Mouse (Mus musculus): ENCODE data around the gene Fndc3b. TPM values are rescaled to one million over a fixed set of nuclear protein-coding genes. Genes with fewer than 3 reads are reported as not detected.

Gene Fndc3b
- polyA plus RNA-seq, 1 experiment from 2014 or later: 13.2 TPM

GRCm38 (mm10) chr3:27603905-27604620 lies 107.0 kb downstream of the Fndc3b start:
- ATAC-seq (ENCODE audit: low read depth): no peak
- H3K4me3 ChIP-seq (ENCODE audit: low read depth, low read length): no peak overlapping the region
- H3K36me3 ChIP-seq (ENCODE audit: control insufficient read depth, insufficient read depth): no peaks in the 10 kb centered on the region
- no peak overlapping the region for H3K4me2 ChIP-seq (ENCODE audit: low read depth, low read length)
- H3K9ac ChIP-seq (ENCODE audit: low read depth, low read length): no peak overlapping the region
- no peaks in the 10 kb centered on the region for H3K9me3 ChIP-seq (replicated peaks; ENCODE audit: control insufficient read depth, low read length)
- H3K4me1 ChIP-seq (ENCODE audit: control insufficient read depth, low read depth, low read length): peaks cover 11% of the 10 kb centered on the region
- 64% methylated on average over 13 of the region's 13 CpGs for WGBS (ENCODE audit: insufficient replicate concordance)
- H3K27me3 ChIP-seq (ENCODE audit: control insufficient read depth, insufficient read depth, low read depth, low read length): no peaks in the 10 kb centered on the region
- H3K27ac ChIP-seq (ENCODE audit: low read length): no peak overlapping the region

- Histone ChIP-seq H3K4me1 (ENCODE audit: control insufficient read depth, low read depth, low read length) (no peaks in the 10 kb centered on the region; the same call in none of the 2 replicates), H3K27me3 (ENCODE audit: control insufficient read depth, insufficient read depth, low read depth, low read length) (no peaks in the 10 kb centered on the region), H3K4me3 (ENCODE audit: low read depth, low read length) (no peak overlapping the region), H3K9me3 (replicated peaks; ENCODE audit: control insufficient read depth, low read length) (no peaks in the 10 kb centered on the region), H3K4me2 (ENCODE audit: low read depth, low read length) (no peak overlapping the region), H3K36me3 (ENCODE audit: control insufficient read depth, insufficient read depth) (no peaks in the 10 kb centered on the region), H3K9ac (ENCODE audit: low read depth, low read length) (no peak overlapping the region), H3K27ac (ENCODE audit: low read length) (no peak overlapping the region)
- no peak for ATAC-seq (ENCODE audit: low read depth)
- WGBS (ENCODE audit: insufficient replicate concordance): 34% methylated on average over 7 of the region's 7 CpGs
Observed at GRCm38 (mm10) chr3:27600645-27601044, 110.5 kb downstream of the Fndc3b start.

- H3K9me3 ChIP-seq (replicated peaks; ENCODE audit: control insufficient read depth, low read length): no peaks in the 10 kb centered on the region
- no peaks in the 10 kb centered on the region; the same call in none of the 2 replicates for H3K4me1 ChIP-seq (ENCODE audit: control insufficient read depth, low read depth, low read length)
- H3K4me3 ChIP-seq (ENCODE audit: low read depth, low read length): no peak overlapping the region
- no peak for ATAC-seq (ENCODE audit: low read depth)
- 56% methylated on average over 4 of the region's 4 CpGs for WGBS (ENCODE audit: insufficient replicate concordance)
- H3K27me3 ChIP-seq (ENCODE audit: control insufficient read depth, insufficient read depth, low read depth, low read length): no peaks in the 10 kb centered on the region
- no peak overlapping the region for H3K4me2 ChIP-seq (ENCODE audit: low read depth, low read length)
- H3K9ac ChIP-seq (ENCODE audit: low read depth, low read length): no peak overlapping the region
- no peak overlapping the region for H3K27ac ChIP-seq (ENCODE audit: low read length)
- H3K36me3 ChIP-seq (ENCODE audit: control insufficient read depth, insufficient read depth): no peaks in the 10 kb centered on the region
Observed at GRCm38 (mm10) chr3:27600197-27600596, 110.9 kb downstream of the Fndc3b start.

- no peaks in the 10 kb centered on the region for H3K36me3 ChIP-seq (ENCODE audit: control insufficient read depth, insufficient read depth)
- no peak overlapping the region for H3K27ac ChIP-seq (ENCODE audit: low read length)
- ATAC-seq (ENCODE audit: low read depth): no peak
- no peaks in the 10 kb centered on the region; the same call in 1 of the 2 replicates for H3K4me1 ChIP-seq (ENCODE audit: control insufficient read depth, low read depth, low read length)
- H3K9ac ChIP-seq (ENCODE audit: low read depth, low read length): no peak overlapping the region
- H3K4me3 ChIP-seq (ENCODE audit: low read depth, low read length): no peak overlapping the region
- 65% methylated on average over 11 of the region's 11 CpGs for WGBS (ENCODE audit: insufficient replicate concordance)
- no peaks in the 10 kb centered on the region for H3K9me3 ChIP-seq (replicated peaks; ENCODE audit: control insufficient read depth, low read length)
- no peak overlapping the region for H3K4me2 ChIP-seq (ENCODE audit: low read depth, low read length)
- no peaks in the 10 kb centered on the region for H3K27me3 ChIP-seq (ENCODE audit: control insufficient read depth, insufficient read depth, low read depth, low read length)
Observed at GRCm38 (mm10) chr3:27598437-27599382, 112.4 kb downstream of the Fndc3b start.

- 54% methylated on average over 7 of the region's 7 CpGs for WGBS (ENCODE audit: insufficient replicate concordance)
- Histone ChIP-seq H3K27ac (ENCODE audit: low read length) (no peak overlapping the region), H3K36me3 (ENCODE audit: control insufficient read depth, insufficient read depth) (no peaks in the 10 kb centered on the region)
Observed at GRCm38 (mm10) chr3:27593485-27594138, 117.5 kb downstream of the Fndc3b start.

GRCm38 (mm10) chr3:27592728-27593484 lies 118.2 kb downstream of the Fndc3b start:
- no peak overlapping the region for H3K27ac ChIP-seq (ENCODE audit: low read length)
- no peaks in the 10 kb centered on the region for H3K27me3 ChIP-seq (ENCODE audit: control insufficient read depth, insufficient read depth, low read depth, low read length)
- no peaks in the 10 kb centered on the region for H3K9me3 ChIP-seq (replicated peaks; ENCODE audit: control insufficient read depth, low read length)
- H3K4me3 ChIP-seq (ENCODE audit: low read depth, low read length): no peak overlapping the region
- ATAC-seq (ENCODE audit: low read depth): no peak
- H3K4me1 ChIP-seq (ENCODE audit: control insufficient read depth, low read depth, low read length): no peaks in the 10 kb centered on the region
- H3K4me2 ChIP-seq (ENCODE audit: low read depth, low read length): no peak overlapping the region
- no peak overlapping the region for H3K9ac ChIP-seq (ENCODE audit: low read depth, low read length)
- no peaks in the 10 kb centered on the region for H3K36me3 ChIP-seq (ENCODE audit: control insufficient read depth, insufficient read depth)
- 64% methylated on average over 11 of the region's 11 CpGs for WGBS (ENCODE audit: insufficient replicate concordance)

More at GRCm38 (mm10) chr3:27593485-27594138, 117.5 kb downstream of the Fndc3b start:
- Histone ChIP-seq H3K4me2 (ENCODE audit: low read depth, low read length) (no peak overlapping the region), H3K9me3 (replicated peaks; ENCODE audit: control insufficient read depth, low read length) (no peaks in the 10 kb centered on the region), H3K4me3 (ENCODE audit: low read depth, low read length) (no peak overlapping the region), H3K27me3 (ENCODE audit: control insufficient read depth, insufficient read depth, low read depth, low read length) (no peaks in the 10 kb centered on the region), H3K9ac (ENCODE audit: low read depth, low read length) (no peak overlapping the region), H3K4me1 (ENCODE audit: control insufficient read depth, low read depth, low read length) (no peaks in the 10 kb centered on the region)
- no peak for ATAC-seq (ENCODE audit: low read depth)

GRCm38 (mm10) chr3:27590823-27591222 lies 120.3 kb downstream of the Fndc3b start:
- Histone ChIP-seq H3K27me3 (ENCODE audit: control insufficient read depth, insufficient read depth, low read depth, low read length) (no peaks in the 10 kb centered on the region), H3K36me3 (ENCODE audit: control insufficient read depth, insufficient read depth) (no peaks in the 10 kb centered on the region), H3K9me3 (replicated peaks; ENCODE audit: control insufficient read depth, low read length) (no peaks in the 10 kb centered on the region), H3K9ac (ENCODE audit: low read depth, low read length) (no peak overlapping the region), H3K4me2 (ENCODE audit: low read depth, low read length) (no peak overlapping the region), H3K27ac (ENCODE audit: low read length) (no peak overlapping the region), H3K4me1 (ENCODE audit: control insufficient read depth, low read depth, low read length) (no peaks in the 10 kb centered on the region; the same call in 1 of the 2 replicates), H3K4me3 (ENCODE audit: low read depth, low read length) (no peak overlapping the region)
- 68% methylated on average over 11 of the region's 11 CpGs for WGBS (ENCODE audit: insufficient replicate concordance)
- no peak for ATAC-seq (ENCODE audit: low read depth)

- H3K4me3 ChIP-seq (ENCODE audit: low read depth, low read length): no peak overlapping the region
- H3K27me3 ChIP-seq (ENCODE audit: control insufficient read depth, insufficient read depth, low read depth, low read length): no peaks in the 10 kb centered on the region
- no peak overlapping the region for H3K27ac ChIP-seq (ENCODE audit: low read length)
- no peaks in the 10 kb centered on the region for H3K36me3 ChIP-seq (ENCODE audit: control insufficient read depth, insufficient read depth)
- no peak overlapping the region for H3K9ac ChIP-seq (ENCODE audit: low read depth, low read length)
- H3K9me3 ChIP-seq (replicated peaks; ENCODE audit: control insufficient read depth, low read length): no peaks in the 10 kb centered on the region
- peaks cover 6% of the 10 kb centered on the region for H3K4me1 ChIP-seq (ENCODE audit: control insufficient read depth, low read depth, low read length)
- no peak for ATAC-seq (ENCODE audit: low read depth)
- no peak overlapping the region for H3K4me2 ChIP-seq (ENCODE audit: low read depth, low read length)
- WGBS (ENCODE audit: insufficient replicate concordance): 58% methylated on average over 3 of the region's 3 CpGs
Observed at GRCm38 (mm10) chr3:27589305-27589704, 121.8 kb downstream of the Fndc3b start.

All from liver, embryonic 16.5 days (tissue).